Mouse (Mus musculus): Measurements from ENCODE around the gene Abcg4.

Abcg4 gene

GRCm38 (mm10) chr9:44236601-44237000 lies 51.8 kb downstream of the Abcg4 start:
- DNase-seq: no peak

DNA sequence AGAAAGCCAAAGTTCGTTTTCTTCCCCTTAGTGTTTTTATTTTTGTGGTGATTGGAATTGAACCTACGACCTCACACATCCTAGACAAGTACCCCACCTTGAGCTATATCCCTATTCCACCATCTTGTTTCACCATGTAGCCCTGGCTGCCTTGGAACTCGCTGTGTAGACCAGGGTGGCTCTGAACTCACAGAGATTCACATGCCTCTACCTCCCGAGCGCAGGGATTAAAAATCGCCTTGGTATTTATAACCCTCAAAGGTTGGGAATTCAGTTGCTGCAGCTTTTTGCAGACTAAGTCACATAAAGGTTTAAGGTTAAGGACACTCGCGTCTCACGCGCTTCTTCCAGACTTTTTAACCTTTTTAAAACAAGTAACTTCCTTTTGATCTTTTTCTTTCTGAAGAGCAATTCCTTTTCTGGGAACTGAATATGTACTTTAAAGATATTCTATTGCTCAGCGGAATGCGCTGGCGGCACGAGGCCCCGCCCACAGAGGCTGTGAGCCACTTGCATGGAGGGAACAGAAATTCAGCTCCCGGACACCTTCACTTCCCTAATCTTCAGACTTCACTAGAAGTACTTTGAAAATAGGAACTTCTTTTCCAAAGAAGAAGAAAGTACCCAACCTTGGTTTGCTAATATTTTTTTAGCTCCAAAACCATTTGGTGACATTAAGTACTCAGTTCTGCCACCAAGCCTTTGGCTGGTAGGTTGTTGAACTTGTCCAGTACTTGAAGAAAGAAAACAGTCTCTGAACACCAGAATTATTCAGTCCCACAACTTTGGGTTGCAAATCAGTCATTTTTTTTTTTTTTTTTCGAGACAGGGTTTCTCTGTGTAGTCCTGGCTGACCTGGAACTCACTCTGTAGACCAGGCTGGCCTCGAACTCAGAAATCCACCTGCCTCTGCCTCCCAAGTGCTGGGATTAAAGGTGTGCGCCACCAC lies 53.7 kb downstream of the Abcg4 start:
- peak; percentile 59 to 82 for DNase-seq

DNA sequence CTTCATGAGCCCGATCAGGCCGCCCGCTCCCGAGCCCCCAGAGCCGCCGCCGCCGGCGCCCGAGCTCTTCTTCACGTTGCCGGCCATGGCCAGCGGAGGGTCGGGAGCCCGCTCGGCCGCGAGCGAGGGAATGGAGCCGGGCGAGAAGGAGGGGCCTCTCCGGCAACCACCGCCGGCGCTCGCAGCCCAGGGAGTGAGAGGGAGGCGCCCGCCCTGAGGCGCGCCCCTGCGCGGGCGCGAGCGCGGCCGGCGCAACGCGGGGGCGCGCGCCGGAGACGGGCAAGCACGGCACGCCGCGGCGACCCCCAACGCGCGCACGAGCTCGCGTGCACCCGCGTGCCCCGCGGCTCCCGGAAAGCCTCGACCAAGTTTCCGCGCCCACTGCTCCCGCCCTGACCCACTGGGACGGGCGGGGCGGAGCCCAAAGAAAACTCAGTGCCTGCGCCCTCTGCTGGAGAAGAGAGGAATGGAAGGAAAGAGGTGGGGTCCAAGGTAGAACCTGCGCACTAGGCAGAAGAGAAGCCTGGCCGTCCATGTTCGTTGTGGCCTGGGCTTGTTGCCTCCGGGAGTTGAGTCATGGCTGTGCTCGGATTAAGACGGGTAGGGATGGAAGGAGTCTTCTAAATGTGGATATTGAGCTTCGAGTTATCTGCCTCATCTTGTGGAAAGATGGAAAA lies 54.5 kb downstream of the Abcg4 start, which contains the start of gene Cbl:
TSS of gene Cbl (minus strand) at position 248 of the 677 bp plus-strand sequence.
- DNase-seq: peak; percentile 98

- DNase-seq: peak in 1 of 2 experiments; percentile 41
These were observed 55.2 kb downstream of the Abcg4 start for GRCm38 (mm10) chr9:44233021-44233801.

GRCm38 (mm10) chr9:44231609-44232008 lies 56.8 kb downstream of the Abcg4 start:
- DNase-seq: no peak

GRCm38 (mm10) chr9:44225993-44226392 lies 62.4 kb downstream of the Abcg4 start:
- no peak for DNase-seq

All from kidney, postnatal 36 days (tissue).